Mouse (Mus musculus) ES-E14 (cell line): ENCODE measurements around the gene Spata32. TPM values are rescaled to one million over a fixed set of nuclear protein-coding genes. Genes with fewer than 3 reads are reported as not detected.

ENCODE experiments used
- DNase-seq: peaks from one replicate; pipeline ENCODE4 v3.0.0-alpha.2; 2013; ENCODE audit warnings: low read depth, low spot score
- H3K27ac ChIP-seq: 2 replicates; pipeline ENCODE4 v1.5.1; 2012; ENCODE audit warnings: low read depth, mild to moderate bottlenecking, low read length, moderate library complexity, mixed read lengths; ENCODE audit not compliant: poor library complexity, insufficient read depth, severe bottlenecking
- H3K36me3 ChIP-seq: 2 replicates; pipeline ENCODE4 v1.6.1; 2012; ENCODE audit warnings: mild to moderate bottlenecking, low read length, moderate library complexity, mixed read lengths; ENCODE audit not compliant: control insufficient read depth, poor library complexity, insufficient read depth, severe bottlenecking
- H3K4me1 ChIP-seq, 2 experiments: fragments of 150-350 bp in 1 of 2; sonication (generic) in 1 of 2; 2 replicates each; pipeline ENCODE4 v1.6.1; 2012; ENCODE audit warnings: low read length in 2 of 2, mild to moderate bottlenecking in 1 of 2, mixed read lengths in 1 of 2; ENCODE audit not compliant: control insufficient read depth in 2 of 2, insufficient read depth in 2 of 2, poor library complexity in 1 of 2
- H3K4me3 ChIP-seq, 2 experiments: fragments of 150-350 bp in 1 of 2; sonication (generic) in 1 of 2; 2 replicates each; pipeline ENCODE4 v1.5.1; 2012; ENCODE audit warnings: low read length in 2 of 2, low read depth in 1 of 2, mild to moderate bottlenecking in 1 of 2, mixed read lengths in 1 of 2; ENCODE audit not compliant: insufficient read depth in 1 of 2, poor library complexity in 1 of 2, severe bottlenecking in 1 of 2
- H3K9ac ChIP-seq: 2 replicates; pipeline ENCODE4 v1.6.1; 2012; ENCODE audit warnings: low read depth, mild to moderate bottlenecking, low read length, mixed read lengths; ENCODE audit not compliant: poor library complexity, insufficient read depth, severe bottlenecking
- H3K9me3 ChIP-seq: fragments of 150-350 bp; sonication (generic); 2 replicates; pipeline ENCODE4 v1.6.1; 2012; ENCODE audit warnings: low read depth, mild to moderate bottlenecking, low read length; ENCODE audit not compliant: control insufficient read depth, insufficient read depth
- CHD2 ChIP-seq: IDR thresholded peaks from 2 replicates; pipeline ENCODE4 v1.6.1; 2014; ENCODE audit warnings: mild to moderate bottlenecking, low read depth, low read length, inconsistent platforms
- HCFC1 ChIP-seq: IDR thresholded peaks from 2 replicates; pipeline ENCODE4 v1.6.1; 2012; ENCODE audit warnings: low read length, inconsistent platforms, borderline replicate concordance; ENCODE audit not compliant: insufficient read depth
- MAFK ChIP-seq: IDR thresholded peaks from 2 replicates; pipeline ENCODE4 v1.6.1; 2014; ENCODE audit warnings: mild to moderate bottlenecking, low read depth, low read length, inconsistent platforms; ENCODE audit not compliant: insufficient read depth
- ZC3H11A ChIP-seq: IDR thresholded peaks from 2 replicates; pipeline ENCODE4 v1.6.1; 2012; ENCODE audit warnings: low read depth, mild to moderate bottlenecking, inconsistent platforms, low read length, borderline replicate concordance
- ZNF384 ChIP-seq: IDR thresholded peaks from 2 replicates; pipeline ENCODE4 v1.6.1; 2012; ENCODE audit warnings: low read depth, low read length, inconsistent platforms
- in situ Hi-C, 2 experiments: fragments of 600-800 bp; cut with MboI; formaldehyde crosslinking; loops; one replicate each; pipeline ENCODE4 v1.15.1; 2025; ENCODE audit warnings: low sequenced_read_pairs in 2 of 2, inconsistent platforms in 1 of 2; ENCODE audit not compliant: unreplicated experiment in 2 of 2
- total RNA-seq: library from RNA; depleted of rRNA; stranded (reverse); fragments of 300-350 nt; gene quantifications from 2 replicates; pipeline ENCODE4 v1.2.3, GENCODE M21; 2012

The Spata32 gene
- total RNA-seq, 1 experiment: not detected

DNA sequence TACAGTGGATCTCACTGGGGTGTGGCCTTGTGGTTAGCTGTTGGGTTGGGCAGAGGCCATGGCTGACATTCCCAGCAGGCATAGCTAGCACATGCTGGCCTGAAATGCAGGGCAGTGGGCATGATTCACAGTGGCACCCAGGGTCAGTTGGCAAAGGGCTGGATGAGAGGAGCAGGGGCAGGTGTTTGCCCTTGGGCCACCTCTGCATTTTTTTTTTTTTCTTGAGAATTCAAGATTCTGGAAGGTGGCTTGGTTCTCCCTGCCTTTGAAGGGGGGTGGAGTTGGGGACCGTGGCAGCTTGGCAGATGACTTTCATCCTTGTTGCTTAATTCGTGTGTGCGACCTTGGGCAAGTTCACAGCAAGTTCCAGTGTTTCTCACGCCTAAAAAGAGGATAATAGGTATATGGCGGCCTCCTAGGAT, 43.8 kb downstream of the Spata32 start:
- no peak for DNase-seq
- TF ChIP-seq ZNF384 (no peak), ZC3H11A (no peak), CHD2 (no peak), MAFK (no peak), HCFC1 (no peak)
- Histone ChIP-seq H3K27ac (no peak overlapping the region), H3K4me3 (no peak overlapping the region), H3K9me3 (no peaks in the 10 kb centered on the region), H3K36me3 (no peaks in the 10 kb centered on the region), H3K9ac (no peak overlapping the region), H3K4me1 (peaks cover 14 to 21% of the 10 kb centered on the region in 2 experiments; a peak in 3 of 4 replicates)
- in situ Hi-C loops: no loop called here

DNA sequence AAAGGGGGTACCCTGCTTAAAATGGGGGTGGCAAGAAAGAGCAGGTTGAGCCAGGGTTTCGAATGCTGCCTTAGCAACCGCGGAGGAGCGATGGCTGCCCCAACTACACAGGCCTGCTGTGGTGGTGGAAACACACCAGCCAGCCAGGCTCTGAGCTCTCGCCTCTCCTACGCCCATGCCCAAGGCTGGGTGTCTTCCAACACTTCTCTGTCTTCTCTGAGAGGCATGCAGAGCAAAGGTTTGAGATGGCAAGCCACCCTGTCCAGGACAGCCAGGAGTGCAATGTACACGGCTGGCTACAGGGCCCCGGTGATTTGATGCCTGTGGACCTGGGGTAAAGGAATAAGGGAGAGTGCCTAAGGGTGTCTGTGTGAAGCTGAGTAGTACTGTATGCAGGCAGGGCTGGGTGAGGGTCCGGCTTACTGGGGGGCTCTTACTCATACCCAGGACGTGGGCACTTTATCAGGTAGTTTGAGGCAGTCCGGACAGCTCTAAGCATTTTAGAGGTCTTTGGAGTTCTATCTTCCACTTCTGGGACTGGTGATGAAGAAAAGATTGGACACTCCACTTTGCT, 44.4 kb downstream of the Spata32 start:
- no peak overlapping the region for H3K9ac ChIP-seq
- no peak for TF ChIP-seq CHD2
- no peak for TF ChIP-seq HCFC1
- TF ChIP-seq ZC3H11A: no peak
- TF ChIP-seq MAFK: no peak
- TF ChIP-seq ZNF384: no peak

DNA sequence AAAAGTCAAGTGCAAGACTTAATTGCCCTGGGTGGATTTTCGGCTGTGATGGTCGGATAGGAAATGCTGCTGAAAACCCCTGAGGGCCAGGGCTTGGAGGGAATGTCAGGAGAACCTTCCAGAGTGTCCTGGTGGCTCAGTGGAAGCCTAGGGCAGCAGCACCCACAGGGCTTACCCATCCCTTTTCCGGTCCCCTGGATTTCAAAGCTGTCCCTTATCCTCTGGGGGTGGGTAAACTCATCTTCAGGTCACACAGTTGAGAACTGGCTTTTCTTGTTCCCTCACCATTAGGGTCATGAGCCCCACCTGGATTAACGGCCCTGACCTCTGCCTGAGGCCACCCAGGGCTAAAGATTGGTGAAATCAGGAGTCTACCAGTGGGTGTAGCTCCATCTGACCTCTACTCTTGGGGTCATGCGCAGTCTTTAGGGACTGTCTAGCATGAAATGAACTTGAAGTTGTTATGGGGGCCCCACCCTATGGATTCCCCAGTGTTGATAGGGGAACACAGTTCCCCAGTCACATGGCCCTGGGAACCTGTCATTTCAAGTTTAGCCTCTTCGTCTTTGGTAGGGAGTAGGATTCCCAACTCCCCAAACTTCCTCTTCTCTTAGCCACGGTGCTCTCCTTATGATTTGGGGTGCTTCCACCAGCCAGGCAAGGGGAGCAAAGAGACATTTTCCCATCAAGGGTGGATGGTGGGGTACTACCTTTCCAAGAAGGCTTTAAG, 45.0 kb downstream of the Spata32 start:
- in situ Hi-C loops: no loop called here
- no peak for DNase-seq
- no peaks in the 10 kb centered on the region for H3K9me3 ChIP-seq
- H3K9ac ChIP-seq: no peak overlapping the region
- no peak for TF ChIP-seq ZC3H11A
- TF ChIP-seq MAFK: no peak
- TF ChIP-seq ZNF384: no peak
- TF ChIP-seq CHD2: no peak
- no peak for TF ChIP-seq HCFC1
- H3K4me3 ChIP-seq: no peak overlapping the region
- no peaks in the 10 kb centered on the region for H3K36me3 ChIP-seq
- H3K27ac ChIP-seq: no peak overlapping the region
- peaks cover 14 to 21% of the 10 kb centered on the region in 2 experiments; a peak in 3 of 4 replicates for H3K4me1 ChIP-seq

More for the DNA sequence above, 44.4 kb downstream of the Spata32 start:
- in situ Hi-C loops: no loop called here
- Histone ChIP-seq H3K4me1 (peaks cover 14 to 21% of the 10 kb centered on the region in 2 experiments; a peak in 3 of 4 replicates), H3K36me3 (no peaks in the 10 kb centered on the region), H3K27ac (no peak overlapping the region), H3K9me3 (no peaks in the 10 kb centered on the region), H3K4me3 (no peak overlapping the region)
- DNase-seq: no peak

DNA sequence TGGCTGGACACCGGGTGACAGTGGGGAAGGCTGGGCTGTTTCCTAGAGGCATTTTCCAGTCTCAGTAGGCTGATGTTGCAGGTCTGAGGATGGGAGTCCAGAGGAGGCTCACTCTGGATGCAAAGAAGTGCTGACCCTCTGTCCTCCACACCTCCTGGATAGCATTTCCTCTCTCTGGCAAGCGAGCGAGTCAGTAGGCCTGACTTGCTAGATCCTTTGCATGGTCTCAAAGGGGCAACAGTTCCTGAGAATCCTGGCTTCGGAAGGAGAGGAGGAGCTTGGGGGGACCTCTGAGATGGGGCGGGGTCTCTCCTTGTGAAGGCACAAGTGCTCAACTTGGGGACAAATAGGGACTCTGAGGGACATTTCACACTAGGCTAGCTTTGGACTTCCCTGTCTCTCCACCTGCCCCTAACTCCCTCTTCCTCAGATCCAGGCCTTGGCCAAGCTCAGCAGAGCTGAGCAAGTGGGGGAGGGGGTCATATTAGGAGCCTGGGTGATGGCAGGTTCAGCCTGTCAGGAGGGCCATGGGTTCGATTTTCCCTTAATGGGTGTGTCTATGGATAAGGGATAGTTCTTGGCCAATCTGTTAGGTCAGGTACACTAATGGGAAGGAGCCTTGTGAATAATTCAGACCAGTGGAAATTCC, 45.7 kb downstream of the Spata32 start:
- in situ Hi-C loops: no loop called here
- H3K36me3 ChIP-seq: no peaks in the 10 kb centered on the region
- no peak overlapping the region for H3K4me3 ChIP-seq
- H3K27ac ChIP-seq: no peak overlapping the region
- DNase-seq: no peak
- peaks cover 12 to 21% of the 10 kb centered on the region in 2 experiments; a peak in 3 of 4 replicates for H3K4me1 ChIP-seq
- H3K9me3 ChIP-seq: no peaks in the 10 kb centered on the region
- no peak overlapping the region for H3K9ac ChIP-seq
- TF ChIP-seq CHD2: no peak
- no peak for TF ChIP-seq MAFK
- TF ChIP-seq HCFC1: no peak
- TF ChIP-seq ZNF384: no peak
- no peak for TF ChIP-seq ZC3H11A
